Mouse (Mus musculus): Measurements from ENCODE around the gene Ksr2.

DNA sequence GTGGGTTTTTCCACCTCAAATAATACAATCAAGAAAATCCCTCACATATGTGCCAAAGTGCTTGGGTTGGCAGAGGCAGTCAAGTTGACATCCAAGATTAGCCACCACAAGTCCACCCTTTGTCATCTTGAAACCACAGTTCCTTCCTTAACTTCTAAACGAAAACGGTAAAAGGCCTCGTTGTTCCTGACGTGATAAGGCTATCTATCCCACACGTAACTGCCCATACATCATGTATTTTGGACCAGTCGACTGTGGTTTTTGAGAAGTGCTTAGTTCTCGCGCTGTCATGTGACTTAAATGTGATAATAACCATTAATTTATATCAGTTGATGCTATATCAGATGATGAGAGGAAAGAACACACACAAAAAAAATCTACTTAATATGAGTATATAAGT lies 55.8 kb downstream of the Ksr2 start:
- TF ChIP-seq CTCF (conservative IDR thresholded peaks at IDR 0.05; ENCODE audit: low read length): no peak
- TF ChIP-seq POU5F1 (IDR thresholded peaks at IDR 0.05; ENCODE audit: borderline replicate concordance, low read length): no peak
